Mouse (Mus musculus) forebrain, postnatal 0 days (tissue): Measurements from ENCODE around the gene Astn1. TPM values are rescaled to one million over a fixed set of nuclear protein-coding genes. Genes with fewer than 3 reads are reported as not detected.

ENCODE experiments used
- ATAC-seq: fragments of 200-750 bp; cut with Nextera tagmentation; 2 replicates; pipeline ENCODE4 v1.8.0; 2017; ENCODE audit warnings: mild to moderate bottlenecking, moderate library complexity
- DNase-seq: peaks from one replicate; pipeline ENCODE4 v3.0.0-alpha.2; 2015
- H3K27ac ChIP-seq: fragments of 300-500 bp; sonication (generic); 2 replicates; pipeline ENCODE4 v1.5.1; 2014; ENCODE audit warnings: low read depth, mild to moderate bottlenecking, antibody characterized with exemption, low read length, moderate library complexity, mixed read lengths
- H3K27me3 ChIP-seq: fragments of 300-500 bp; sonication (generic); 2 replicates; pipeline ENCODE4 v1.6.1; 2014; ENCODE audit warnings: mild to moderate bottlenecking, low read length, mixed read lengths; ENCODE audit not compliant: insufficient read depth
- H3K36me3 ChIP-seq: fragments of 300-500 bp; sonication (generic); 2 replicates; pipeline ENCODE4 v1.6.1; 2014; ENCODE audit warnings: mild to moderate bottlenecking, moderate library complexity; ENCODE audit not compliant: insufficient read depth
- H3K4me1 ChIP-seq: fragments of 300-500 bp; sonication (generic); 2 replicates; pipeline ENCODE4 v1.6.1; 2014; ENCODE audit warnings: antibody characterized with exemption; ENCODE audit not compliant: insufficient read depth
- H3K4me2 ChIP-seq: fragments of 300-500 bp; sonication (generic); 2 replicates; pipeline ENCODE4 v1.6.1; 2014; ENCODE audit warnings: low read depth, mild to moderate bottlenecking, moderate library complexity
- H3K4me3 ChIP-seq: fragments of 300-500 bp; sonication (generic); 2 replicates; pipeline ENCODE4 v1.5.1; 2014; ENCODE audit warnings: low read depth, low read length, mixed read lengths
- H3K9ac ChIP-seq: fragments of 300-500 bp; sonication (generic); 2 replicates; pipeline ENCODE4 v1.6.1; 2014; ENCODE audit warnings: mild to moderate bottlenecking
- H3K9me3 ChIP-seq: fragments of 300-500 bp; sonication (generic); 2 replicates; pipeline ENCODE4 v1.6.1; 2016; ENCODE audit warnings: low read length
- CTCF ChIP-seq: sonication (generic); IDR thresholded peaks from 2 replicates; pipeline ENCODE4 v1.5.1; 2016; ENCODE audit warnings: antibody characterized with exemption, control low read depth, low read depth
- WGBS: fragments of 180-500 bp; shearing (Covaris S2); extraction: QIAGEN DNeasy Blood & Tissue Kit; methylation state at CpG from one replicate; pipeline ENCODE4 v1.1.7; 2014; 5-methylcytosine and 5-hydroxymethylcytosine counted together
- polyA plus RNA-seq: library from polyadenylated mRNA; unstranded; fragments of >200 nt; fragmentation: Nextera tagmentation; extraction: Ambion mirVana; gene quantifications from 2 replicates; pipeline ENCODE4 v1.2.1, GENCODE M21; 2015
- total RNA-seq: library from RNA; depleted of rRNA; stranded (reverse); fragments of >200 nt; gene quantifications from 2 replicates; pipeline ENCODE4 v1.2.3, GENCODE M21; 2014

Gene Astn1
- total and polyA plus RNA-seq, 2 experiments from 2014 or later = 29.4 to 122 TPM

DNA sequence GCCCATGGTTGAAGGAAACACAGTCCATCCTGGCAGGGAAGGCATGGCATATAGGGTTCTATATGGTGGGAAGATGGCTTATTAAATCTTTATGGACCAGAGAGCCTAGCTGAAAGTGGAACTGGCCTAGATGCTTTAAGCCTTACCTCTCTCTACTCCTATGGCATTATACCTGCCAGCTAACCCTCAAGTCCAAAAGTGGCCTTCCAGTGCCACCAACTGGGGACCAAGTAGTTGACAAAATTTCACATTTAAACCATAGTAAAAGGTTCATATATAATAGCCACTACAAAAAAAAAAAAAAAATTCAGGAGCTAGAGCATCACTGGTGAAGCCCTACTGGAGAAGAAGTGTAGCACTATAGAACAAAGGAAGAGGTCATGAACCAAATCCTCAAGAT lies 150.0 kb downstream of the Astn1 start:
- Histone ChIP-seq H3K9ac (no peak overlapping the region), H3K4me3 (no peak overlapping the region), H3K27me3 (no peaks in the 10 kb centered on the region), H3K4me1 (no peaks in the 10 kb centered on the region), H3K27ac (no peak overlapping the region), H3K36me3 (peaks cover 15% of the 10 kb centered on the region), H3K9me3 (no peaks in the 10 kb centered on the region), H3K4me2 (no peak overlapping the region)
- no peak for DNase-seq
- peak; percentile 12; the same call in 1 of the 2 replicates for TF ChIP-seq CTCF
- no peak for ATAC-seq

DNA sequence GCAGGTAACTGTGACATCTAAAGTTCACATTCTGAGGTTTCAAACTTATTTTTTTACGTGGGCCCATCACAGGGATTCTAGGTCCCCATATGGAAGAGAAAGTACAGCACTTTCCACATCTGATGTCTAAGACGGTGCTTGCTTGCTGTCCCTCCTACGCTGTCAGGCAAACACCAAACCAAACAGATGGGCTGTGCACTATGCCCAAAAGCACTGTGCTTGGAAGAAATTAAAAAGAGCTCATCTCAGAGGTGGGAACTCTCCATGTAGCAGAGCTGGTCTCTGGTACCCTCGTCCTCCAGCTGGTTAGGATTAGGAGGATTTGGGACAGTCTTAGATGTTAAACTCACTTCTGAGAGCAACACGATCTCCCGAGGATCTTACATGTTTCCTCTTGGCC lies 150.6 kb downstream of the Astn1 start:
- no peaks in the 10 kb centered on the region for H3K27me3 ChIP-seq
- no peak for TF ChIP-seq CTCF
- no peak overlapping the region for H3K4me2 ChIP-seq
- peaks cover 15% of the 10 kb centered on the region for H3K36me3 ChIP-seq
- WGBS = 62% methylated on average over 6 of the region's 6 CpGs
- no peak for ATAC-seq
- no peak overlapping the region for H3K27ac ChIP-seq
- no peak for DNase-seq
- H3K4me1 ChIP-seq = no peaks in the 10 kb centered on the region
- no peaks in the 10 kb centered on the region for H3K9me3 ChIP-seq
- no peak overlapping the region for H3K4me3 ChIP-seq
- no peak overlapping the region for H3K9ac ChIP-seq

DNA sequence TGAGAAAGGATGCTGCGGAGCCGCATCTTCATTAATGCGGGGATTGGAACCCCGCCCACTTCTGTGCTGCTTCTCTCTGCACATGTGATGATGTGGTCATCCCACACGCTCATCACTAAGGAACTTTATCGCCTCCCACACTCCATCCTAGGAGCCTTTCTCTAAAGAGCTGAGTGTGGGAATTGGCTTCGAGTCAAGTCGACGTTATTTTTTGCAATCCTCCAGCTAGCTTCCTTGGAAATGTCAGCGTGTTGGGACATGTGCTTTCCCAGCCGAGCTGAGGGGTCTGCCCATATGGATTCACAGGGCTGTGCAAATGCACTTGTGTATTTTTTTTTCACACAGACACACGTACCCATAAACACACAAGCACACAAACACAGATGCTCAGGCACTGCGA lies 151.5 kb downstream of the Astn1 start:
- Histone ChIP-seq H3K27ac (no peak overlapping the region), H3K36me3 (peaks cover 15% of the 10 kb centered on the region), H3K4me3 (no peak overlapping the region), H3K27me3 (no peaks in the 10 kb centered on the region), H3K4me2 (no peak overlapping the region), H3K9me3 (no peaks in the 10 kb centered on the region), H3K9ac (no peak overlapping the region), H3K4me1 (no peaks in the 10 kb centered on the region)
- no peak for TF ChIP-seq CTCF
- WGBS = 66% methylated on average over 13 of the region's 13 CpGs
- DNase-seq = peak; percentile 80
- ATAC-seq = peak; percentile 50

DNA sequence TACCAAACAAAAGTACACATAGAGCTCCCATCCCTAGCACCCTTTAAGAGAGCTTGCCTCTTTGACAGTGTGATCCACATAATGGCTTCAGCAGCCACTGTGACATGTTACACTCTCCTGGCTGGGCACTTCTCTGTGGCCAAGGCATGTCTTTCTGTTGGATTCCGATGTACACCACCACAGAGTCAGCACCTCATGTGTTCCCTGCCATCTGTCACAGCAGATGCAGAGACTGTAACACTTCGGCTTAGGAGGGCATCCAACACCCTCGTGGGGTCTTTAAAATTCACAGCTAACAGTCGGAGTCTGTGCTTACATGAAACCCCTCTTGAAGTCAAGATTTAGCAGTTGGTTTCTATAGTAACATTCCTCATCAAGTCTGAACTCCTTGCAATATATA lies 154.5 kb downstream of the Astn1 start:
- H3K4me3 ChIP-seq = no peak overlapping the region
- no peaks in the 10 kb centered on the region for H3K4me1 ChIP-seq
- no peak overlapping the region for H3K9ac ChIP-seq
- peak; percentile 66 for DNase-seq
- peak; percentile 92 for ATAC-seq
- H3K9me3 ChIP-seq = no peaks in the 10 kb centered on the region
- no peak overlapping the region for H3K4me2 ChIP-seq
- no peaks in the 10 kb centered on the region for H3K27me3 ChIP-seq
- peaks cover 19% of the 10 kb centered on the region for H3K36me3 ChIP-seq
- no peak for TF ChIP-seq CTCF
- 45% methylated on average over 4 of the region's 4 CpGs for WGBS
- H3K27ac ChIP-seq = 0 out of 2 replicates have a peak overlapping the region, but pooled peaks have one; percentile 15

GRCm38 (mm10) chr1:158536195-158536594 lies 174.1 kb downstream of the Astn1 start:
- H3K36me3 ChIP-seq = no peaks in the 10 kb centered on the region; the same call in 1 of the 2 replicates
- H3K9me3 ChIP-seq = no peaks in the 10 kb centered on the region
- DNase-seq (no peak), ATAC-seq (no peak)
- H3K4me2 ChIP-seq = no peak overlapping the region
- H3K27ac ChIP-seq = no peak overlapping the region
- no peak for TF ChIP-seq CTCF
- H3K9ac ChIP-seq = no peak overlapping the region
- H3K4me3 ChIP-seq = no peak overlapping the region
- no peaks in the 10 kb centered on the region for H3K27me3 ChIP-seq
- no peaks in the 10 kb centered on the region for H3K4me1 ChIP-seq
- WGBS = 29% methylated on average over 3 of the region's 3 CpGs

- Histone ChIP-seq H3K27me3 (no peaks in the 10 kb centered on the region), H3K4me3 (no peak overlapping the region), H3K27ac (no peak overlapping the region), H3K9me3 (no peaks in the 10 kb centered on the region), H3K4me1 (no peaks in the 10 kb centered on the region), H3K9ac (no peak overlapping the region), H3K4me2 (no peak overlapping the region), H3K36me3 (0 out of 2 replicates have a peak, but pooled peaks cover 6% of the 10 kb centered on the region)
- ATAC-seq (no peak), DNase-seq (no peak)
- no peak for TF ChIP-seq CTCF
- 23% methylated on average over 1 of the region's 1 CpGs for WGBS
These were observed 174.8 kb downstream of the Astn1 start for GRCm38 (mm10) chr1:158536867-158537266.

DNA sequence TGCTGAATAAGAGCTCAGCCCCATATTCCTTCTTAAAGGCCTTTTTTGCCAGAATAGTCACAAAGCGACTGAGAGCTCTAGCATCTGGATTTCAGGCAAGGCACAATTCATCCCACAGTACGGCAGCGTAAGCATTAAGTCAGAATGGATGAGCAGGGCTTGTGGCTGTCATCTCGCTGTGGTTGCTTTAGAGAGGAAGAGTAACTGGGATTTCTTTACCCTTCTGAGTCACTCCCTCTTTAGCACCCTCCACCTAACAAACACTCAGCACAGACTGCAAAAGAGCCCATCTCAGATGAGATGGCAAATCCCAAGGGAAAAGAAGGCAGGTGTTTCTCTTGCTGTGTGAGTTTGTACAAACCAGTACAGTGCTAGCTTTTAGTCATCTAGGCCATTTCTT lies 183.0 kb downstream of the Astn1 start:
- Histone ChIP-seq H3K9me3 (no peaks in the 10 kb centered on the region), H3K27me3 (no peaks in the 10 kb centered on the region), H3K4me2 (no peak overlapping the region), H3K4me1 (peaks cover 13% of the 10 kb centered on the region; the same call in 1 of the 2 replicates), H3K27ac (no peak overlapping the region), H3K36me3 (0 out of 2 replicates have a peak, but pooled peaks cover 6% of the 10 kb centered on the region), H3K4me3 (no peak overlapping the region), H3K9ac (no peak overlapping the region)
- DNase-seq (no peak), ATAC-seq (no peak)
- no peak for TF ChIP-seq CTCF
- WGBS = 86% methylated on average over 4 of the region's 4 CpGs
